13 mouse cellular contexts compared by ENCODE assay signal in the genomic region with DNA sequence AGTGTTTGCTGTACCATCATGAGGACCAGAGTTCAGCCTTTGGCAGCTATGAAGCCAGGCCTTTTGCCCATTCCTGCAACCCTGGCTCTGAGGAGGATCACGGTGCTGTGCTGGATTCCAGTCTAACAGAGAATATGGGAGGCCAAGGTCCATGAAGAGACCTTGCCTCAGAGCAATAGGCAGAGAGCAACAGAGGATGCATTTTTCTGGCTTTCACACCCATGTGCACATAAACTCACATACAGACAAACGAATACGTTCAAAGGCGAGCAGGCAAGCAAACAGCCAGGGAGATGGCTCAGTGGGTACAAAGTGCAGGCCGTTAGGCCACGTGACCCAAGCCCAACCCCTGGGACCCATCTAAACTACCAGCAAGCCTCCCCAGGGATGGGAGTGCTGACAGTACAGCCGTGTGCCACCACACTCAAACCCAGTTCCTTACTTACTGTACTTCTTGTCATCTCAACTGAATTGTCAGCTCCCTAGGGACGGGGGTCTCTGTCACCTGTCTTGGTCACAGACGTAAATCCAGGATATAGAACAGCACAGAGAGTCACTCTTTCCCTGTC. TPM values are rescaled to one million over a fixed set of nuclear protein-coding genes. Genes with fewer than 3 reads are reported as not detected.
DNase-seq lines count a peak whose midpoint lies in the region; ATAC-seq and TF ChIP-seq lines count a peak whose summit lies in the region.
"Had no signal": no experiment of that assay in that cellular context is flagged by ENCODE, and none has a peak within 500 bp of the region (broad histone marks: within the 10 kb centered on the region; RNA-seq: fewer than 3 reads in every experiment).

No protein-coding gene starts in this region.

- peaks cover 12% of the 10 kb centered on the region; the same call in 1 of the 2 replicates for H3K4me1 ChIP-seq in intestine, embryonic 16.5 days (ENCODE audit: control insufficient read depth, insufficient read depth, low read length)
- H3K4me1 ChIP-seq in small intestine, adult 2 months (ENCODE audit: control insufficient read depth, insufficient read depth, insufficient read length, low read length): peaks cover 11% of the 10 kb centered on the region

- intact Hi-C loops in left cerebral cortex, postnatal 14 days (cut with DNase I): no loop called here

- H3K9me3 ChIP-seq in intestine, embryonic 16.5 days (ENCODE audit: control insufficient read depth, low read length): no peaks in the 10 kb centered on the region
- H3K9me3 ChIP-seq: midbrain, embryonic 10.5 days had no signal

- TF ChIP-seq CTCF in small intestine, adult 2 months (IDR thresholded peaks at IDR 0.05; ENCODE audit: extremely low read depth, insufficient read length, insufficient replicate concordance, low read depth, low read length): no peak

- peak; percentile 72 for ATAC-seq in intestine, embryonic 16.5 days
- ATAC-seq: activated CD4-positive, CD25-positive, alpha-beta regulatory T cell, adult 4 months had no signal

- H3K9ac ChIP-seq in intestine, embryonic 16.5 days (ENCODE audit: low read depth, low read length): no peak overlapping the region
- H3K9ac ChIP-seq: lung, embryonic 14.5 days had no signal

- no peak overlapping the region for H3K4me2 ChIP-seq in intestine, embryonic 16.5 days (ENCODE audit: low read depth, low read length)
- H3K4me2 ChIP-seq: lung, embryonic 14.5 days had no signal

- no peak for TF ChIP-seq POLR2A in small intestine, adult 2 months (IDR thresholded peaks at IDR 0.05; ENCODE audit: low read depth, low read length)

- 60% methylated on average over 9 of the region's 9 CpGs for WGBS in intestine, embryonic 16.5 days
- 44% methylated on average over 9 of the region's 9 CpGs for WGBS in small intestine, adult 2 months

- DNase-seq in MEL-GATA-1-ER (ENCODE audit: extremely low read depth, low read depth): peak; percentile 55
- peak; percentile 52 to 64 for DNase-seq in kidney, postnatal 36 days
- no peak for DNase-seq in layer of hippocampus, postnatal 25 days (ENCODE audit: extremely low spot score in 1 of 2, low spot score in 1 of 2)
- DNase-seq in left cerebral cortex, postnatal 14 days (ENCODE audit: low spot score in 2 of 2): no peak
- DNase-seq in frontal cortex, postnatal 10 days (ENCODE audit: low spot score in 2 of 2): no peak
- DNase-seq: gastrocnemius, adult 2 months; lung, embryonic 14.5 days; right cerebral cortex, postnatal 4 days; thymus, postnatal 14 days had no signal

- H3K4me3 ChIP-seq in intestine, embryonic 16.5 days (ENCODE audit: low read length): no peak overlapping the region
- no peak overlapping the region for H3K4me3 ChIP-seq in small intestine, adult 2 months (ENCODE audit: low read depth, low read length)
- H3K4me3 ChIP-seq: gastrocnemius, adult 2 months; midbrain, embryonic 10.5 days had no signal

- no peaks in the 10 kb centered on the region for H3K27me3 ChIP-seq in intestine, embryonic 16.5 days (replicated peaks; ENCODE audit: control insufficient read depth, insufficient read depth, low read length)
- no peaks in the 10 kb centered on the region for H3K27me3 ChIP-seq in small intestine, adult 2 months (ENCODE audit: control insufficient read depth, insufficient read depth, low read length)

- H3K27ac ChIP-seq in intestine, embryonic 16.5 days (ENCODE audit: low read length): peak overlapping the region; percentile 65
- peak overlapping the region; percentile 65 for H3K27ac ChIP-seq in small intestine, adult 2 months (ENCODE audit: insufficient read depth, low read depth, low read length)
- H3K27ac ChIP-seq: gastrocnemius, adult 2 months; midbrain, embryonic 10.5 days had no signal

- peaks cover 8% of the 10 kb centered on the region; the same call in 1 of the 2 replicates for H3K36me3 ChIP-seq in intestine, embryonic 16.5 days (ENCODE audit: control insufficient read depth, insufficient read depth, low read length)
- H3K36me3 ChIP-seq in small intestine, adult 2 months (ENCODE audit: control insufficient read depth, insufficient read depth, low read length): peaks cover 28% of the 10 kb centered on the region

RNA-seq across cellular contexts. Expression of gene Dpf1, which starts 34.7 kb away (rescaled TPM):
- 6.2 and 6.8 TPM in 2 replicates for polyA plus RNA-seq in intestine, embryonic 16.5 days (2015; fragmentation: Nextera tagmentation; extraction: Ambion mirVana)
- 0.47 and 0.53 TPM in 2 replicates for polyA plus RNA-seq in small intestine, adult 2 months (2012; rRNA removed)
- total RNA-seq in layer of hippocampus, postnatal 25 days (2021): 100 to 1,000 TPM; 100 to 111 TPM
- total RNA-seq in left cerebral cortex, postnatal 14 days (2021): 100 to 1,000 TPM in 1 of 2 experiments, 10 to 100 TPM in 1; 97.6 to 105 TPM
- polyA plus RNA-seq: activated CD4-positive, CD25-positive, alpha-beta regulatory T cell, adult 4 months had no signal

RNA-seq across cellular contexts. Expression of gene Ppp1r14a, which starts 49.3 kb away (rescaled TPM):
- 40.8 and 45.2 TPM in 2 replicates for polyA plus RNA-seq in intestine, embryonic 16.5 days (2015; fragmentation: Nextera tagmentation; extraction: Ambion mirVana)
- polyA plus RNA-seq in small intestine, adult 2 months (2012; rRNA removed): 34.1 and 57.4 TPM in 2 replicates
- 10 to 100 TPM; 28.5 to 30.7 TPM for total RNA-seq in layer of hippocampus, postnatal 25 days (2021)
- total RNA-seq in left cerebral cortex, postnatal 14 days (2021): 1 to 10 TPM; 6.6 to 8.0 TPM
- polyA plus RNA-seq: activated CD4-positive, CD25-positive, alpha-beta regulatory T cell, adult 4 months had no signal

RNA-seq across cellular contexts. Expression of gene Spint2, which starts 56.7 kb away (rescaled TPM):
- polyA plus RNA-seq in intestine, embryonic 16.5 days (2015; fragmentation: Nextera tagmentation; extraction: Ambion mirVana): 626 and 672 TPM in 2 replicates
- 663 and 1,754 TPM in 2 replicates for polyA plus RNA-seq in small intestine, adult 2 months (2012; rRNA removed)
- total RNA-seq in layer of hippocampus, postnatal 25 days (2021): 10 to 100 TPM; 17.6 to 19.2 TPM
- 10 to 100 TPM; 11.5 to 19.4 TPM for total RNA-seq in left cerebral cortex, postnatal 14 days (2021)

Comparison
In these comparisons a context has a peak if more than half of its experiments do, and no peak if none do; other contexts are left out.
1. DNase-seq: peak in MEL-GATA-1-ER (single experiment) and kidney, postnatal 36 days (2 of 2); none in layer of hippocampus, postnatal 25 days (0 of 2), left cerebral cortex, postnatal 14 days (0 of 2) and frontal cortex, postnatal 10 days (0 of 2).